Mouse (Mus musculus) forebrain, embryonic 11.5 days (tissue): ENCODE results near the gene Kcna4. TPM values are rescaled to one million over a fixed set of nuclear protein-coding genes. Genes with fewer than 3 reads are reported as not detected.

Source experiments
- ATAC-seq: fragments of 200-750 bp; cut with Nextera tagmentation; replicated peaks from 2 replicates; pipeline ENCODE4 v1.8.0; 2017; ENCODE audit warnings: moderate TSS enrichment; ENCODE audit not compliant: low FRiP score
- DNase-seq: peaks from one replicate; pipeline ENCODE4 v3.0.0-alpha.2; 2017; ENCODE audit warnings: low spot score
- H3K27ac ChIP-seq: fragments of 300-500 bp; sonication (generic); 2 replicates; pipeline ENCODE4 v1.5.1; 2014; ENCODE audit warnings: low read depth, low read length
- H3K27me3 ChIP-seq: fragments of 300-500 bp; sonication (generic); 2 replicates; pipeline ENCODE4 v1.6.1; 2014; ENCODE audit warnings: mild to moderate bottlenecking, low read length, mixed read lengths; ENCODE audit not compliant: control insufficient read depth, insufficient read depth
- H3K36me3 ChIP-seq: fragments of 300-500 bp; sonication (generic); 2 replicates; pipeline ENCODE4 v1.6.1; 2014; ENCODE audit warnings: mild to moderate bottlenecking, low read length, moderate library complexity, mixed read lengths; ENCODE audit not compliant: control insufficient read depth, insufficient read depth
- H3K4me1 ChIP-seq: fragments of 300-500 bp; sonication (generic); replicated peaks from 2 replicates; pipeline ENCODE4 v1.6.1; 2014; ENCODE audit warnings: low read length, mixed read lengths; ENCODE audit not compliant: control insufficient read depth, insufficient read depth
- H3K4me2 ChIP-seq: fragments of 300-500 bp; sonication (generic); 2 replicates; pipeline ENCODE4 v1.6.1; 2014; ENCODE audit warnings: low read depth, mild to moderate bottlenecking, low read length, moderate library complexity, mixed read lengths; ENCODE audit not compliant: severe bottlenecking
- H3K4me3 ChIP-seq: fragments of 300-500 bp; sonication (generic); 2 replicates; pipeline ENCODE4 v1.5.1; 2014; ENCODE audit warnings: low read depth, low read length
- H3K9ac ChIP-seq: fragments of 300-500 bp; sonication (generic); 2 replicates; pipeline ENCODE4 v1.6.1; 2014; ENCODE audit warnings: low read length
- H3K9me3 ChIP-seq: fragments of 300-500 bp; sonication (generic); 2 replicates; pipeline ENCODE4 v1.6.1; 2016; ENCODE audit warnings: low read length, mixed read lengths; ENCODE audit not compliant: control insufficient read depth
- WGBS: fragments of 180-500 bp; shearing (Covaris S2); extraction: QIAGEN DNeasy Blood & Tissue Kit; methylation state at CpG from one replicate; pipeline ENCODE4 v1.1.7; 2014; 5-methylcytosine and 5-hydroxymethylcytosine counted together
- polyA plus RNA-seq: library from polyadenylated mRNA; unstranded; fragments of >200 nt; fragmentation: Nextera tagmentation; extraction: Ambion mirVana; gene quantifications from 2 replicates; pipeline ENCODE4 v1.2.1, GENCODE M21; 2014

The Kcna4 gene
- polyA plus RNA-seq, result 0.21 and 0.29 TPM in 2 replicates

- Histone ChIP-seq H3K36me3 (no peaks in the 10 kb centered on the region), H3K4me3 (peak within 1 kb of the TSS; percentile 41), H3K27me3 (peaks cover 4% of the 10 kb centered on the region; the same call in 1 of the 2 replicates), H3K9me3 (no peaks in the 10 kb centered on the region), H3K4me2 (peak within 1 kb of the TSS; percentile 93), H3K9ac (peak within 1 kb of the TSS; percentile 32; the same call in 1 of the 2 replicates), H3K27ac (no peak within 1 kb of the TSS), H3K4me1 (0 out of 2 replicates have a peak, but pooled peaks cover 3% of the 10 kb centered on the region)
- ATAC-seq (peak; percentile 97), DNase-seq (peak; percentile 85)
- WGBS, result 4% methylated on average over 24 of the region's 24 CpGs
These were observed at the start of gene Kcna4 for GRCm38 (mm10) chr2:107289990-107290696. Gene Kcna4, plus strand, starts transcription at chr2:107290639.

- Histone ChIP-seq H3K9me3 (no peaks in the 10 kb centered on the region), H3K27ac (no peak overlapping the region), H3K27me3 (no peaks in the 10 kb centered on the region), H3K9ac (no peak overlapping the region), H3K4me2 (no peak overlapping the region), H3K4me3 (no peak overlapping the region), H3K36me3 (no peaks in the 10 kb centered on the region), H3K4me1 (no peaks in the 10 kb centered on the region)
- WGBS, result 86% methylated on average over 3 of the region's 3 CpGs
- no peak for DNase-seq
- ATAC-seq, result 0 out of 2 replicates have a peak, but pooled peaks have one; percentile 30
These were observed 32.3 kb upstream of the Kcna4 start for GRCm38 (mm10) chr2:107258091-107258490.

GRCm38 (mm10) chr2:107266251-107266650 is 24.2 kb upstream of the Kcna4 start:
- no peaks in the 10 kb centered on the region for H3K9me3 ChIP-seq
- H3K36me3 ChIP-seq, result no peaks in the 10 kb centered on the region
- H3K9ac ChIP-seq, result no peak overlapping the region
- no peak overlapping the region for H3K4me3 ChIP-seq
- WGBS, result 80% methylated on average over 2 of the region's 2 CpGs
- no peaks in the 10 kb centered on the region for H3K27me3 ChIP-seq
- DNase-seq (no peak), ATAC-seq (no peak)
- no peak overlapping the region for H3K27ac ChIP-seq
- H3K4me1 ChIP-seq, result no peaks in the 10 kb centered on the region
- no peak overlapping the region for H3K4me2 ChIP-seq

- DNase-seq, result no peak
- Histone ChIP-seq H3K27ac (no peak overlapping the region), H3K9ac (no peak overlapping the region), H3K4me1 (no peaks in the 10 kb centered on the region), H3K9me3 (no peaks in the 10 kb centered on the region), H3K36me3 (no peaks in the 10 kb centered on the region), H3K27me3 (no peaks in the 10 kb centered on the region), H3K4me2 (no peak overlapping the region), H3K4me3 (no peak overlapping the region)
- WGBS, result 80% methylated on average over 3 of the region's 3 CpGs
- ATAC-seq, result no peak
These were observed 20.4 kb upstream of the Kcna4 start for GRCm38 (mm10) chr2:107270050-107270449.

GRCm38 (mm10) chr2:107290697-107291019 is 219 bp downstream of the Kcna4 start:
- H3K4me3 ChIP-seq, result peak overlapping the region; percentile 41
- peak overlapping the region; percentile 93 for H3K4me2 ChIP-seq
- DNase-seq, result no peak
- ATAC-seq, result peak; percentile 68
- 0 out of 2 replicates have a peak, but pooled peaks cover 3% of the 10 kb centered on the region for H3K4me1 ChIP-seq
- no peak overlapping the region for H3K27ac ChIP-seq
- H3K9ac ChIP-seq, result peak overlapping the region; percentile 32; the same call in 1 of the 2 replicates
- no peaks in the 10 kb centered on the region for H3K36me3 ChIP-seq
- H3K9me3 ChIP-seq, result no peaks in the 10 kb centered on the region
- 0% methylated on average over 12 of the region's 12 CpGs for WGBS
- peaks cover 4% of the 10 kb centered on the region; the same call in 1 of the 2 replicates for H3K27me3 ChIP-seq

GRCm38 (mm10) chr2:107291142-107291541 is 703 bp downstream of the Kcna4 start:
- WGBS, result 2% methylated on average over 16 of the region's 16 CpGs
- DNase-seq (peak; percentile 52), ATAC-seq (0 out of 2 replicates have a peak, but pooled peaks have one; percentile 32)
- Histone ChIP-seq H3K27me3 (peaks cover 4% of the 10 kb centered on the region; the same call in 1 of the 2 replicates), H3K4me3 (peak overlapping the region; percentile 41), H3K9ac (no peak overlapping the region; the same call in 1 of the 2 replicates), H3K4me2 (peak overlapping the region; percentile 93), H3K36me3 (no peaks in the 10 kb centered on the region), H3K4me1 (0 out of 2 replicates have a peak, but pooled peaks cover 3% of the 10 kb centered on the region), H3K9me3 (no peaks in the 10 kb centered on the region), H3K27ac (no peak overlapping the region)

- Histone ChIP-seq H3K4me3 (no peak overlapping the region), H3K4me1 (0 out of 2 replicates have a peak, but pooled peaks cover 3% of the 10 kb centered on the region), H3K36me3 (no peaks in the 10 kb centered on the region), H3K9ac (no peak overlapping the region), H3K27ac (no peak overlapping the region), H3K4me2 (no peak overlapping the region), H3K27me3 (peaks cover 2% of the 10 kb centered on the region; the same call in 1 of the 2 replicates), H3K9me3 (no peaks in the 10 kb centered on the region)
- no peak for DNase-seq
- WGBS, result 94% methylated on average over 7 of the region's 7 CpGs
- no peak for ATAC-seq
These were observed 4.1 kb downstream of the Kcna4 start for GRCm38 (mm10) chr2:107294521-107294920.

- Histone ChIP-seq H3K9me3 (no peaks in the 10 kb centered on the region), H3K4me1 (no peaks in the 10 kb centered on the region), H3K27me3 (no peaks in the 10 kb centered on the region), H3K9ac (no peak overlapping the region), H3K27ac (no peak overlapping the region), H3K4me3 (no peak overlapping the region), H3K4me2 (no peak overlapping the region), H3K36me3 (no peaks in the 10 kb centered on the region)
- ATAC-seq, result no peak
- DNase-seq, result no peak
- WGBS, result 90% methylated on average over 4 of the region's 4 CpGs
These were observed 11.4 kb downstream of the Kcna4 start for GRCm38 (mm10) chr2:107301886-107302285.
